Mouse (Mus musculus) intestine, postnatal 0 days (tissue): ENCODE measurements around the gene Rps6kc1. TPM values are rescaled to one million over a fixed set of nuclear protein-coding genes. Genes with fewer than 3 reads are reported as not detected.

Experiments
- ATAC-seq: fragments of 200-750 bp; cut with Nextera tagmentation; 2 replicates; pipeline ENCODE4 v1.8.0; 2017; ENCODE audit warnings: mild to moderate bottlenecking, moderate TSS enrichment, moderate library complexity
- H3K27ac ChIP-seq: fragments of 300-500 bp; sonication (generic); 2 replicates; pipeline ENCODE4 v1.5.1; 2014; ENCODE audit warnings: mild to moderate bottlenecking, low read depth, low read length, moderate library complexity
- H3K27me3 ChIP-seq: fragments of 300-500 bp; sonication (generic); replicated peaks from 2 replicates; pipeline ENCODE4 v1.6.1; 2014; ENCODE audit warnings: low read length, mixed read lengths; ENCODE audit not compliant: control insufficient read depth, insufficient read depth
- H3K36me3 ChIP-seq: fragments of 300-500 bp; sonication (generic); 2 replicates; pipeline ENCODE4 v1.6.1; 2014; ENCODE audit warnings: mild to moderate bottlenecking, moderate library complexity; ENCODE audit not compliant: control insufficient read depth, insufficient read depth
- H3K4me1 ChIP-seq: fragments of 300-500 bp; sonication (generic); replicated peaks from 2 replicates; pipeline ENCODE4 v1.6.1; 2014; ENCODE audit warnings: antibody characterized with exemption, low read length, mixed read lengths; ENCODE audit not compliant: control insufficient read depth, insufficient read depth
- H3K4me2 ChIP-seq: fragments of 300-500 bp; sonication (generic); replicated peaks from 2 replicates; pipeline ENCODE4 v1.6.1; 2014; ENCODE audit warnings: low read depth, mild to moderate bottlenecking, moderate library complexity
- H3K4me3 ChIP-seq: fragments of 300-500 bp; sonication (generic); 2 replicates; pipeline ENCODE4 v1.5.1; 2014; ENCODE audit warnings: low read depth, low read length
- H3K9ac ChIP-seq: fragments of 300-500 bp; sonication (generic); 2 replicates; pipeline ENCODE4 v1.6.1; 2014; ENCODE audit warnings: mild to moderate bottlenecking, low read depth, low read length
- H3K9me3 ChIP-seq: fragments of 300-500 bp; sonication (generic); 2 replicates; pipeline ENCODE4 v1.6.1; 2016; ENCODE audit warnings: mixed run types; ENCODE audit not compliant: control insufficient read depth
- CTCF ChIP-seq: sonication (generic); IDR thresholded peaks from 2 replicates; pipeline ENCODE4 v1.5.1; 2016; ENCODE audit warnings: low read depth, mild to moderate bottlenecking, control low read depth, antibody characterized with exemption, moderate library complexity
- WGBS: fragments of 180-500 bp; shearing (Covaris S2); extraction: QIAGEN DNeasy Blood & Tissue Kit; methylation state at CpG from one replicate; pipeline ENCODE4 v1.1.7; 2014; 5-methylcytosine and 5-hydroxymethylcytosine counted together
- polyA plus RNA-seq: library from polyadenylated mRNA; unstranded; fragments of >200 nt; fragmentation: Nextera tagmentation; extraction: Ambion mirVana; gene quantifications from 2 replicates; pipeline ENCODE4 v1.2.1, GENCODE M21; 2015

The Rps6kc1 gene
- polyA plus RNA-seq, 1 experiment from 2014 or later = 6.0 TPM

DNA sequence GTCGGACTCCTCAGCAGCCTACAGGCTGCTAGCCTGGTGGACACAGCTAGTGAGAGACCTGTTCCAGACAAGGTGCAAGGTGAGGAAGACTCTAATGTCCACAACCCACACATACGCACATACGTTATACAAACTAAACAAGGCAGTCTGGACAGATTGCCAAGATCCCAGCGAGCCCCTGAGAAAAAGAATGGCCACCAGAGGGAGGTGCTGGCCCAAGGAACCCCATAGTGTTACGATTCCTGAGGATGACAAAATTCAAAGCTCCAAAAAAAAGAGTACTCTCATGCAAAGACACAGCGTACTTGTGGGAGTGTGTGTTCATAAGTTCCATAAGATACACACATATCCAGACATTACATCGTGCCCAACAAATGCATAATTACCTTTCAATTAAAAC is 141.8 kb downstream of the Rps6kc1 start:
- Histone ChIP-seq H3K27ac (no peak overlapping the region), H3K36me3 (peaks cover 7% of the 10 kb centered on the region; the same call in 1 of the 2 replicates), H3K4me1 (no peaks in the 10 kb centered on the region), H3K4me3 (no peak overlapping the region), H3K4me2 (no peak overlapping the region), H3K27me3 (no peaks in the 10 kb centered on the region), H3K9me3 (no peaks in the 10 kb centered on the region), H3K9ac (no peak overlapping the region)
- 83% methylated on average over 7 of the region's 7 CpGs for WGBS
- peak; percentile 40 for TF ChIP-seq CTCF
- no peak for ATAC-seq

- H3K27ac ChIP-seq = no peak overlapping the region
- 0 out of 2 replicates have a peak, but pooled peaks cover 4% of the 10 kb centered on the region for H3K36me3 ChIP-seq
- H3K4me1 ChIP-seq = no peaks in the 10 kb centered on the region
- H3K4me3 ChIP-seq = no peak overlapping the region
- no peak for ATAC-seq
- H3K4me2 ChIP-seq = no peak overlapping the region
- no peaks in the 10 kb centered on the region for H3K27me3 ChIP-seq
- 45% methylated on average over 1 of the region's 1 CpGs for WGBS
- no peaks in the 10 kb centered on the region for H3K9me3 ChIP-seq
- no peak for TF ChIP-seq CTCF
- H3K9ac ChIP-seq = no peak overlapping the region
Measured at GRCm38 (mm10) chr1:190768307-190768706, 143.3 kb downstream of the Rps6kc1 start.

DNA sequence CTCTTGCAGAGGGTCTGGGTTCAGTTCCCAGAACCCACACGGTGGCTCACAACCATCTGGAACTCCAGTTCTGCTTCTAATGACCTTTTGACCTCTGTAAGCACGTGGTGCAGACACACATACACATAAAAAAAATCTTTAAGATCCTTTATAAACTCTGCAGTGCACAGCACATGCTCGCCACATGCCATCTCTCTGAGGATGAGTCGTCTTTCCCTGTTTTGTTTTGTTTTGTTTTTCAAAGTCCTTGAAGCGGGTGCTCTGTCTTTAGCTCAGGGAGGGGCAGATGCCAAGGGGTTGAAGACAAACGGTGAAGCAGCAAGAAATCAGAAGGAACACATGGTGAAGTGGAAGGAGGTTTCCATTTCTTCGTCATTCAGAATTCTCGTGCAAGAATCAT is 143.9 kb downstream of the Rps6kc1 start:
- H3K4me3 ChIP-seq = no peak overlapping the region
- H3K9me3 ChIP-seq = no peaks in the 10 kb centered on the region
- H3K4me1 ChIP-seq = no peaks in the 10 kb centered on the region
- no peak overlapping the region for H3K4me2 ChIP-seq
- H3K27ac ChIP-seq = no peak overlapping the region
- WGBS = 55% methylated on average over 8 of the region's 8 CpGs
- H3K9ac ChIP-seq = no peak overlapping the region
- no peak for ATAC-seq
- H3K27me3 ChIP-seq = no peaks in the 10 kb centered on the region
- no peaks in the 10 kb centered on the region for H3K36me3 ChIP-seq
- TF ChIP-seq CTCF = no peak

DNA sequence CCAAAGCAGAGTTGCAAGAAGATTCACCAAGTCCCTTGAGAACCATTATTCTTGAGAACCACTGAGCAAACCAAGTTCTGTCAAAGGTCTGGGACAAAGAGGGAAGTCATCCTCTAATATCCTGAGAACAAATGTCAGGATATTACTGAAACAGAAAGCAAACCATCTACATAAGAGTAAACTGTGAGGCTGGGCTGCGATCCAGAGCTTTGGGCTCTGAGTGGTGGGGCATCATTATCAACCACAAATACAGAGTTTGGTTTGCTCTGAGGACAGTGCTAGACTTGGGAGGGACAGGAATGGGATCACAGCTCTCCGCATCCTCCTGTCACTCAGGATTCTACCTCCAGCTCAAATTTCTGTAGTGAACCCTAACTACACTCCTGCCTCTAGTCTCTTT is 144.8 kb downstream of the Rps6kc1 start:
- 91% methylated on average over 2 of the region's 2 CpGs for WGBS
- no peaks in the 10 kb centered on the region for H3K4me1 ChIP-seq
- ATAC-seq = no peak

DNA sequence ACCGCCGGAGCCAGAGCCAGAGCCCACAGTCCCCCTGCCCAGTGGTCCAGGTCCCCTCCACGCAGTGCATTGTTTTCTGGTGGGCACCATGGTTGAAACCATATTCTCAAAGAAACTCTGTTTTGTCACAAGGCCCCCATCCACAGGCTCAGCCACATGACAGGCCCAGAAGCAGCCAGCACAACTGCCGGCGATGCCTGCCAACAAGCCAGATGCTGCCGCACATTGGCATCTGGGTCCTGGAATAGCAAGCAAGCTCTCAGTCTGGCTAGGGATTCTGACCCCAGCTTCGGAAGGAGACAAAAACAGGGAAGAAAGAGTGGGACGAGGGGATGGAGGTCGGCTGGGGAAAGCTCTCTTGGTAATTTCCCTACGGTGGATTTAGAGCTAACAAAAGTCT is 147.8 kb downstream of the Rps6kc1 start:
- H3K4me2 ChIP-seq = no peak overlapping the region
- H3K4me1 ChIP-seq = no peaks in the 10 kb centered on the region
- no peaks in the 10 kb centered on the region for H3K9me3 ChIP-seq
- H3K9ac ChIP-seq = no peak overlapping the region
- ATAC-seq = no peak
- no peaks in the 10 kb centered on the region for H3K27me3 ChIP-seq
- H3K27ac ChIP-seq = no peak overlapping the region
- H3K36me3 ChIP-seq = no peaks in the 10 kb centered on the region
- no peak for TF ChIP-seq CTCF
- H3K4me3 ChIP-seq = no peak overlapping the region
- WGBS = 82% methylated on average over 10 of the region's 10 CpGs

More for the DNA sequence above, 144.8 kb downstream of the Rps6kc1 start:
- Histone ChIP-seq H3K27me3 (no peaks in the 10 kb centered on the region), H3K9ac (no peak overlapping the region), H3K9me3 (no peaks in the 10 kb centered on the region), H3K36me3 (no peaks in the 10 kb centered on the region), H3K4me3 (no peak overlapping the region), H3K27ac (no peak overlapping the region), H3K4me2 (no peak overlapping the region)
- no peak for TF ChIP-seq CTCF

DNA sequence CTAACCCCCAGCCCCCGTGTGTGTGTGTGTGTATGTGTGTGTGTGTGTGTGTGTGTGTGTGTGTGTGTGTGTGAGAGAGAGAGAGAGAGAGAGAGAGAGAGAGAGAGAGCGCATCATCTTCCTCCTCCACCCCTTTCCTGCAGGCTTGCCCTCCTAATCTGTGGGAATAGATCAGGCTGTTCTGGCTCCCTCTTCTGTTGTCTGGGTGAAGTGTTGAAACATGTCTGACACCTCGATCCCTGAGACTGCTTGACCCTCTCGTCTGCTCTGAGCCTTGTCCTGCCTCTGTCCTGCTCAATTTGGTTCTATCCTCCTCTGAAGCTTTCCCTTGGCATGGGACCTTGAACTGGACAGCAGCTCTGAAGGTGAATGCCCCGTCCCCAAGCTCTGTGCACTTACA is 149.8 kb downstream of the Rps6kc1 start:
- H3K4me1 ChIP-seq = no peaks in the 10 kb centered on the region
- H3K9ac ChIP-seq = no peak overlapping the region
- peak; percentile 58 for TF ChIP-seq CTCF
- H3K36me3 ChIP-seq = no peaks in the 10 kb centered on the region
- no peak overlapping the region for H3K27ac ChIP-seq
- H3K27me3 ChIP-seq = no peaks in the 10 kb centered on the region
- no peak overlapping the region for H3K4me2 ChIP-seq
- WGBS = 29% methylated on average over 5 of the region's 5 CpGs
- no peaks in the 10 kb centered on the region for H3K9me3 ChIP-seq
- H3K4me3 ChIP-seq = no peak overlapping the region
- ATAC-seq = no peak

- no peak for TF ChIP-seq CTCF
- WGBS = 72% methylated on average over 8 of the region's 8 CpGs
Measured at GRCm38 (mm10) chr1:190757899-190758298, 153.7 kb downstream of the Rps6kc1 start.

More at GRCm38 (mm10) chr1:190757899-190758298, 153.7 kb downstream of the Rps6kc1 start:
- no peak overlapping the region for H3K27ac ChIP-seq
- H3K9me3 ChIP-seq = no peaks in the 10 kb centered on the region
- no peak overlapping the region for H3K4me2 ChIP-seq
- no peak overlapping the region for H3K4me3 ChIP-seq
- H3K27me3 ChIP-seq = no peaks in the 10 kb centered on the region
- no peak for ATAC-seq
- no peak overlapping the region for H3K9ac ChIP-seq
- no peaks in the 10 kb centered on the region for H3K36me3 ChIP-seq
- no peaks in the 10 kb centered on the region for H3K4me1 ChIP-seq
